Comparison of ENCODE assay signal across 17 mouse cellular contexts in genomic region chr4:117371896-117372295, GRCm38 (mm10).
DNase-seq lines count a peak whose midpoint lies in the region; ATAC-seq and TF ChIP-seq lines count a peak whose summit lies in the region.
"Had no signal": no experiment of that assay in that cellular context is flagged by ENCODE, and none has a peak within 500 bp of the region (broad histone marks: within the 10 kb centered on the region; RNA-seq: fewer than 3 reads in every experiment).

No protein-coding gene starts in this region.

- no peaks in the 10 kb centered on the region for H3K27me3 ChIP-seq in lung, embryonic 15.5 days
- H3K27me3 ChIP-seq in lung, postnatal 0 days (replicated peaks; ENCODE audit: insufficient read depth, low read length), result no peaks in the 10 kb centered on the region
- H3K27me3 ChIP-seq in E14TG2a.4 (ENCODE audit: insufficient read depth, low read length), result 0 out of 2 replicates have a peak, but pooled peaks cover 5% of the 10 kb centered on the region

- H3K4me3 ChIP-seq in lung, embryonic 15.5 days, result no peak overlapping the region
- no peak overlapping the region for H3K4me3 ChIP-seq in lung, postnatal 0 days (ENCODE audit: low read depth, low read length)
- H3K4me3 ChIP-seq in E14TG2a.4 (replicated peaks; ENCODE audit: low read length), result peak overlapping the region; percentile 46; the same call in 1 of the 2 replicates
- H3K4me3 ChIP-seq: embryonic facial prominence, embryonic 13.5 days; heart, embryonic 15.5 days; limb, embryonic 13.5 days had no signal

- H3K4me2 ChIP-seq in lung, embryonic 15.5 days, result no peak overlapping the region
- H3K4me2 ChIP-seq in lung, postnatal 0 days (replicated peaks; ENCODE audit: low read depth, low read length), result no peak overlapping the region
- H3K4me2 ChIP-seq: embryonic facial prominence, embryonic 13.5 days; heart, embryonic 15.5 days; limb, embryonic 13.5 days had no signal

- TF ChIP-seq EP300 in lung, postnatal 0 days (IDR thresholded peaks at IDR 0.05), result no peak

- ATAC-seq in lung, embryonic 15.5 days (ENCODE audit: borderline replicate concordance, extremely low read depth, low FRiP score, low TSS enrichment), result 0 out of 2 replicates have a peak, but pooled peaks have one; percentile 9
- ATAC-seq in lung, postnatal 0 days, result no peak; the same call in 1 of the 2 replicates
- ATAC-seq: CD4-positive, CD25-positive, alpha-beta regulatory T cell, adult 4 months; forebrain, embryonic 14.5 days had no signal

- WGBS in lung, embryonic 15.5 days, result 24% methylated on average over 2 of the region's 2 CpGs
- 23% methylated on average over 2 of the region's 2 CpGs for WGBS in lung, postnatal 0 days

- H3K9ac ChIP-seq in lung, embryonic 15.5 days, result no peak overlapping the region
- H3K9ac ChIP-seq in lung, postnatal 0 days (replicated peaks; ENCODE audit: low read depth), result no peak overlapping the region
- H3K9ac ChIP-seq: embryonic facial prominence, embryonic 13.5 days; heart, embryonic 15.5 days; limb, embryonic 13.5 days had no signal

- H3K4me1 ChIP-seq in lung, embryonic 15.5 days, result peaks cover 18% of the 10 kb centered on the region
- H3K4me1 ChIP-seq in lung, postnatal 0 days (ENCODE audit: insufficient read depth, low read depth, low read length), result peaks cover 4% of the 10 kb centered on the region
- peaks cover 94% of the 10 kb centered on the region for H3K4me1 ChIP-seq in E14TG2a.4 (replicated peaks; ENCODE audit: low read depth, low read length)

- no peaks in the 10 kb centered on the region for H3K9me3 ChIP-seq in lung, embryonic 15.5 days
- no peaks in the 10 kb centered on the region for H3K9me3 ChIP-seq in lung, postnatal 0 days (ENCODE audit: low read length)
- H3K9me3 ChIP-seq in E14TG2a.4 (ENCODE audit: low read length), result peaks cover 3% of the 10 kb centered on the region; the same call in 1 of the 2 replicates
- H3K9me3 ChIP-seq: embryonic facial prominence, embryonic 13.5 days; heart, embryonic 15.5 days; limb, embryonic 13.5 days had no signal

- no peaks in the 10 kb centered on the region for H3K36me3 ChIP-seq in lung, embryonic 15.5 days
- H3K36me3 ChIP-seq in lung, postnatal 0 days (ENCODE audit: insufficient read depth, low read length), result no peaks in the 10 kb centered on the region
- H3K36me3 ChIP-seq in E14TG2a.4 (ENCODE audit: insufficient read depth, low read length), result peaks cover 46% of the 10 kb centered on the region
- H3K36me3 ChIP-seq: embryonic facial prominence, embryonic 13.5 days; heart, embryonic 15.5 days; limb, embryonic 13.5 days had no signal

- no peak overlapping the region for H3K27ac ChIP-seq in lung, embryonic 15.5 days
- no peak overlapping the region for H3K27ac ChIP-seq in lung, postnatal 0 days (ENCODE audit: low read length)
- H3K27ac ChIP-seq: embryonic facial prominence, embryonic 13.5 days; heart, embryonic 15.5 days had no signal

- no peak for TF ChIP-seq CTCF in lung, postnatal 0 days (IDR thresholded peaks at IDR 0.05)
- no peak for TF ChIP-seq CTCF in E14TG2a.4 (conservative IDR thresholded peaks at IDR 0.05; ENCODE audit: low read length)

- peak; percentile 59 for DNase-seq in embryo, embryonic 10.5 days (ENCODE audit: low spot score)
- no peak for DNase-seq in embryo, embryonic 9.5 days (ENCODE audit: extremely low spot score)
- DNase-seq in lung, postnatal 0 days (ENCODE audit: low spot score), result no peak
- peak; percentile 26 for DNase-seq in kidney, adult 9 months
- no peak for DNase-seq in layer of hippocampus, postnatal 10 days (ENCODE audit: low spot score in 2 of 2)
- DNase-seq in gastrocnemius, postnatal 10 days, result no peak
- DNase-seq: cerebellum, adult 8-10 months; gastrocnemius, postnatal 36 days; right cerebral cortex, postnatal 25 days; thymus, postnatal 14 days had no signal

Comparison
In these comparisons a context has a peak if more than half of its experiments do, and no peak if none do; other contexts are left out.
1. DNase-seq: peak in embryo, embryonic 10.5 days (single experiment) and kidney, adult 9 months (single experiment); none in embryo, embryonic 9.5 days (single experiment), lung, postnatal 0 days (single experiment), layer of hippocampus, postnatal 10 days (0 of 2) and gastrocnemius, postnatal 10 days (single experiment).